Mouse (Mus musculus) CD4-positive, CD25-positive, alpha-beta regulatory T cell, adult 2 months (primary cell): ENCODE measurements at regions not wholly inside any gene's neighbourhood (a gene's known extent, or its start where the extent isn't known, plus 50 kb on each side); places are given as distances from the start of the nearest gene placed in this dataset.
A peak's percentile ranks its signal among the peaks of the same experiment; 100 is the strongest.

Source experiments
- DNase-seq: peaks from one replicate; pipeline ENCODE4 v3.0.0-alpha.2; 2012; ENCODE audit warnings: low read depth, low spot score

GRCm38 (mm10) chr8:115478406-115479060 is 229.1 kb downstream of the Maf start:
- no peak for DNase-seq

- DNase-seq = no peak
Measured at GRCm38 (mm10) chr8:115476071-115476470, 231.5 kb downstream of the Maf start.

GRCm38 (mm10) chr8:115475156-115475555 is 232.4 kb downstream of the Maf start:
- no peak for DNase-seq

- no peak for DNase-seq
Measured at GRCm38 (mm10) chr8:115473974-115474373, 233.6 kb downstream of the Maf start.

- DNase-seq = no peak
Measured at GRCm38 (mm10) chr8:115466553-115466952, 241.0 kb downstream of the Maf start.

GRCm38 (mm10) chr8:115466122-115466521 is 241.5 kb downstream of the Maf start:
- no peak for DNase-seq

GRCm38 (mm10) chr8:115462657-115463056 is 244.9 kb downstream of the Maf start:
- DNase-seq = no peak

GRCm38 (mm10) chr8:115458119-115458518 is 249.5 kb downstream of the Maf start:
- no peak for DNase-seq

- no peak for DNase-seq
Measured at GRCm38 (mm10) chr8:115450789-115451188, 256.8 kb downstream of the Maf start.

GRCm38 (mm10) chr8:115448367-115448766 is 259.2 kb downstream of the Maf start:
- no peak for DNase-seq

GRCm38 (mm10) chr8:115444519-115444918 is 263.1 kb downstream of the Maf start:
- DNase-seq = no peak

- DNase-seq = no peak
Measured at GRCm38 (mm10) chr8:115441943-115442550, 265.5 kb downstream of the Maf start.

- DNase-seq = no peak
Measured at GRCm38 (mm10) chr8:115441323-115441722, 266.3 kb downstream of the Maf start.

- no peak for DNase-seq
Measured at GRCm38 (mm10) chr8:115440151-115440550, 267.4 kb downstream of the Maf start.

- no peak for DNase-seq
Measured at GRCm38 (mm10) chr8:115439512-115439911, 268.1 kb downstream of the Maf start.

- no peak for DNase-seq
Measured at GRCm38 (mm10) chr8:115437956-115438355, 269.6 kb downstream of the Maf start.

GRCm38 (mm10) chr8:115436356-115436721 is 271.3 kb downstream of the Maf start:
- no peak for DNase-seq

GRCm38 (mm10) chr8:115435720-115436355 is 271.8 kb downstream of the Maf start:
- peak; percentile 32 for DNase-seq

GRCm38 (mm10) chr8:115432396-115433040 is 275.1 kb downstream of the Maf start:
- DNase-seq = no peak

GRCm38 (mm10) chr8:115430793-115431192 is 276.8 kb downstream of the Maf start:
- DNase-seq = no peak

- DNase-seq = no peak
Measured at GRCm38 (mm10) chr8:115429291-115429883, 278.2 kb downstream of the Maf start.
